Mouse (Mus musculus): ENCODE measurements around the gene Pter. TPM values are rescaled to one million over a fixed set of nuclear protein-coding genes. Genes with fewer than 3 reads are reported as not detected.

Gene Pter
- polyA plus RNA-seq, 1 experiment from 2014 or later: 30.7 TPM

GRCm38 (mm10) chr2:12933905-12934304 lies 10.1 kb downstream of the Pter start:
- no peak overlapping the region for H3K9ac ChIP-seq (ENCODE audit: low read depth, low read length)
- 91% methylated on average over 2 of the region's 2 CpGs for WGBS
- H3K27me3 ChIP-seq (ENCODE audit: control insufficient read depth, insufficient read depth, low read length): no peaks in the 10 kb centered on the region
- H3K27ac ChIP-seq (ENCODE audit: low read depth, low read length): no peak overlapping the region
- H3K4me1 ChIP-seq (ENCODE audit: control insufficient read depth, insufficient read depth, low read length): no peaks in the 10 kb centered on the region
- no peak overlapping the region for H3K4me3 ChIP-seq (ENCODE audit: low read length)
- H3K9me3 ChIP-seq (ENCODE audit: control insufficient read depth, low read length): no peaks in the 10 kb centered on the region
- H3K36me3 ChIP-seq (ENCODE audit: control insufficient read depth, insufficient read depth, low read length): no peaks in the 10 kb centered on the region
- no peak overlapping the region for H3K4me2 ChIP-seq (replicated peaks; ENCODE audit: low read depth, low read length)
- no peak for ATAC-seq (ENCODE audit: low FRiP score, low TSS enrichment)

- no peaks in the 10 kb centered on the region for H3K36me3 ChIP-seq (ENCODE audit: control insufficient read depth, insufficient read depth, low read length)
- no peak for ATAC-seq (ENCODE audit: low FRiP score, low TSS enrichment)
- H3K9ac ChIP-seq (ENCODE audit: low read depth, low read length): no peak overlapping the region
- H3K9me3 ChIP-seq (ENCODE audit: control insufficient read depth, low read length): no peaks in the 10 kb centered on the region
- H3K4me1 ChIP-seq (ENCODE audit: control insufficient read depth, insufficient read depth, low read length): no peaks in the 10 kb centered on the region
- 73% methylated on average over 2 of the region's 2 CpGs for WGBS
- no peak overlapping the region for H3K4me3 ChIP-seq (ENCODE audit: low read length)
- H3K27ac ChIP-seq (ENCODE audit: low read depth, low read length): no peak overlapping the region
- no peaks in the 10 kb centered on the region for H3K27me3 ChIP-seq (ENCODE audit: control insufficient read depth, insufficient read depth, low read length)
- H3K4me2 ChIP-seq (replicated peaks; ENCODE audit: low read depth, low read length): no peak overlapping the region
These were observed 11.4 kb downstream of the Pter start for GRCm38 (mm10) chr2:12935286-12935685.

- Histone ChIP-seq H3K27ac (ENCODE audit: low read depth, low read length) (no peak overlapping the region), H3K27me3 (ENCODE audit: control insufficient read depth, insufficient read depth, low read length) (no peaks in the 10 kb centered on the region), H3K9ac (ENCODE audit: low read depth, low read length) (no peak overlapping the region), H3K4me1 (ENCODE audit: control insufficient read depth, insufficient read depth, low read length) (no peaks in the 10 kb centered on the region), H3K4me2 (replicated peaks; ENCODE audit: low read depth, low read length) (no peak overlapping the region), H3K9me3 (ENCODE audit: control insufficient read depth, low read length) (no peaks in the 10 kb centered on the region), H3K36me3 (ENCODE audit: control insufficient read depth, insufficient read depth, low read length) (no peaks in the 10 kb centered on the region), H3K4me3 (ENCODE audit: low read length) (no peak overlapping the region)
- ATAC-seq (ENCODE audit: low FRiP score, low TSS enrichment): no peak
- 92% methylated on average over 10 of the region's 10 CpGs for WGBS
These were observed 13.8 kb downstream of the Pter start for GRCm38 (mm10) chr2:12937461-12938217.

- no peak for ATAC-seq (ENCODE audit: low FRiP score, low TSS enrichment)
These were observed 14.8 kb downstream of the Pter start for GRCm38 (mm10) chr2:12938641-12939040.

GRCm38 (mm10) chr2:12956703-12957424 lies 33.0 kb downstream of the Pter start:
- Histone ChIP-seq H3K9ac (ENCODE audit: low read depth, low read length) (no peak overlapping the region), H3K36me3 (ENCODE audit: control insufficient read depth, insufficient read depth, low read length) (no peaks in the 10 kb centered on the region)
- ATAC-seq (ENCODE audit: low FRiP score, low TSS enrichment): no peak

More at GRCm38 (mm10) chr2:12938641-12939040, 14.8 kb downstream of the Pter start:
- Histone ChIP-seq H3K36me3 (ENCODE audit: control insufficient read depth, insufficient read depth, low read length) (no peaks in the 10 kb centered on the region), H3K9me3 (ENCODE audit: control insufficient read depth, low read length) (no peaks in the 10 kb centered on the region), H3K27ac (ENCODE audit: low read depth, low read length) (no peak overlapping the region), H3K4me2 (replicated peaks; ENCODE audit: low read depth, low read length) (no peak overlapping the region), H3K4me1 (ENCODE audit: control insufficient read depth, insufficient read depth, low read length) (no peaks in the 10 kb centered on the region), H3K27me3 (ENCODE audit: control insufficient read depth, insufficient read depth, low read length) (no peaks in the 10 kb centered on the region), H3K9ac (ENCODE audit: low read depth, low read length) (no peak overlapping the region), H3K4me3 (ENCODE audit: low read length) (no peak overlapping the region)
- WGBS: 76% methylated on average over 2 of the region's 2 CpGs

GRCm38 (mm10) chr2:12970049-12970724 lies 46.3 kb downstream of the Pter start:
- 80% methylated on average over 12 of the region's 12 CpGs for WGBS
- Histone ChIP-seq H3K4me1 (ENCODE audit: control insufficient read depth, insufficient read depth, low read length) (no peaks in the 10 kb centered on the region), H3K9ac (ENCODE audit: low read depth, low read length) (no peak overlapping the region), H3K4me2 (replicated peaks; ENCODE audit: low read depth, low read length) (no peak overlapping the region), H3K9me3 (ENCODE audit: control insufficient read depth, low read length) (no peaks in the 10 kb centered on the region), H3K4me3 (ENCODE audit: low read length) (no peak overlapping the region), H3K27ac (ENCODE audit: low read depth, low read length) (no peak overlapping the region), H3K36me3 (ENCODE audit: control insufficient read depth, insufficient read depth, low read length) (no peaks in the 10 kb centered on the region), H3K27me3 (ENCODE audit: control insufficient read depth, insufficient read depth, low read length) (no peaks in the 10 kb centered on the region)
- no peak for ATAC-seq (ENCODE audit: low FRiP score, low TSS enrichment)

More at GRCm38 (mm10) chr2:12956703-12957424, 33.0 kb downstream of the Pter start:
- no peaks in the 10 kb centered on the region for H3K27me3 ChIP-seq (ENCODE audit: control insufficient read depth, insufficient read depth, low read length)
- H3K4me2 ChIP-seq (replicated peaks; ENCODE audit: low read depth, low read length): no peak overlapping the region
- H3K4me1 ChIP-seq (ENCODE audit: control insufficient read depth, insufficient read depth, low read length): no peaks in the 10 kb centered on the region
- H3K4me3 ChIP-seq (ENCODE audit: low read length): no peak overlapping the region
- H3K9me3 ChIP-seq (ENCODE audit: control insufficient read depth, low read length): 0 out of 2 replicates have a peak, but pooled peaks cover 2% of the 10 kb centered on the region
- no peak overlapping the region for H3K27ac ChIP-seq (ENCODE audit: low read depth, low read length)

GRCm38 (mm10) chr2:12973752-12974151 lies 49.9 kb downstream of the Pter start:
- Histone ChIP-seq H3K4me2 (replicated peaks; ENCODE audit: low read depth, low read length) (no peak overlapping the region), H3K27ac (ENCODE audit: low read depth, low read length) (no peak overlapping the region), H3K4me1 (ENCODE audit: control insufficient read depth, insufficient read depth, low read length) (no peaks in the 10 kb centered on the region), H3K36me3 (ENCODE audit: control insufficient read depth, insufficient read depth, low read length) (no peaks in the 10 kb centered on the region), H3K27me3 (ENCODE audit: control insufficient read depth, insufficient read depth, low read length) (no peaks in the 10 kb centered on the region), H3K9me3 (ENCODE audit: control insufficient read depth, low read length) (no peaks in the 10 kb centered on the region), H3K4me3 (ENCODE audit: low read length) (no peak overlapping the region), H3K9ac (ENCODE audit: low read depth, low read length) (no peak overlapping the region)
- WGBS: 87% methylated on average over 2 of the region's 2 CpGs
- no peak for ATAC-seq (ENCODE audit: low FRiP score, low TSS enrichment)

GRCm38 (mm10) chr2:12977367-12977766 lies 53.5 kb downstream of the Pter start:
- Histone ChIP-seq H3K4me2 (replicated peaks; ENCODE audit: low read depth, low read length) (no peak overlapping the region), H3K36me3 (ENCODE audit: control insufficient read depth, insufficient read depth, low read length) (no peaks in the 10 kb centered on the region), H3K9me3 (ENCODE audit: control insufficient read depth, low read length) (no peaks in the 10 kb centered on the region), H3K4me3 (ENCODE audit: low read length) (no peak overlapping the region), H3K9ac (ENCODE audit: low read depth, low read length) (no peak overlapping the region), H3K27me3 (ENCODE audit: control insufficient read depth, insufficient read depth, low read length) (no peaks in the 10 kb centered on the region), H3K27ac (ENCODE audit: low read depth, low read length) (no peak overlapping the region), H3K4me1 (ENCODE audit: control insufficient read depth, insufficient read depth, low read length) (no peaks in the 10 kb centered on the region)
- ATAC-seq (ENCODE audit: low FRiP score, low TSS enrichment): no peak
- WGBS: 89% methylated on average over 7 of the region's 7 CpGs

- H3K4me2 ChIP-seq (replicated peaks; ENCODE audit: low read depth, low read length): no peak overlapping the region
- no peaks in the 10 kb centered on the region for H3K9me3 ChIP-seq (ENCODE audit: control insufficient read depth, low read length)
- no peak for ATAC-seq (ENCODE audit: low FRiP score, low TSS enrichment)
- H3K27ac ChIP-seq (ENCODE audit: low read depth, low read length): no peak overlapping the region
- WGBS: 83% methylated on average over 4 of the region's 4 CpGs
- no peaks in the 10 kb centered on the region for H3K27me3 ChIP-seq (ENCODE audit: control insufficient read depth, insufficient read depth, low read length)
- no peak overlapping the region for H3K4me3 ChIP-seq (ENCODE audit: low read length)
- H3K4me1 ChIP-seq (ENCODE audit: control insufficient read depth, insufficient read depth, low read length): no peaks in the 10 kb centered on the region
- H3K36me3 ChIP-seq (ENCODE audit: control insufficient read depth, insufficient read depth, low read length): no peaks in the 10 kb centered on the region
- no peak overlapping the region for H3K9ac ChIP-seq (ENCODE audit: low read depth, low read length)
These were observed 54.9 kb downstream of the Pter start for GRCm38 (mm10) chr2:12978771-12979170.
